Mouse (Mus musculus) embryonic facial prominence, embryonic 11.5 days (tissue): ENCODE results near the gene Dlg2. TPM values are rescaled to one million over a fixed set of nuclear protein-coding genes. Genes with fewer than 3 reads are reported as not detected.

Experiments used
- ATAC-seq: fragments of 200-750 bp; cut with Nextera tagmentation; replicated peaks from 2 replicates; pipeline ENCODE4 v1.8.0; 2017; ENCODE audit warnings: low read depth; ENCODE audit not compliant: insufficient number of reproducible peaks, low FRiP score, low TSS enrichment
- DNase-seq: peaks from one replicate; pipeline ENCODE4 v3.0.0-alpha.2; 2015; ENCODE audit warnings: low spot score
- H3K27ac ChIP-seq: fragments of 300-500 bp; sonication (generic); replicated peaks from 2 replicates; pipeline ENCODE4 v1.5.1; 2014; ENCODE audit warnings: mild to moderate bottlenecking, low read depth, low read length, control low read depth
- H3K27me3 ChIP-seq: fragments of 300-500 bp; sonication (generic); 2 replicates; pipeline ENCODE4 v1.6.1; 2014; ENCODE audit warnings: mild to moderate bottlenecking, low read length, moderate library complexity, mixed read lengths; ENCODE audit not compliant: control insufficient read depth, insufficient read depth
- H3K36me3 ChIP-seq: fragments of 300-500 bp; sonication (generic); replicated peaks from 2 replicates; pipeline ENCODE4 v1.6.1; 2014; ENCODE audit warnings: low read depth, mild to moderate bottlenecking, low read length, moderate library complexity, mixed read lengths; ENCODE audit not compliant: control insufficient read depth, insufficient read depth
- H3K4me1 ChIP-seq: fragments of 300-500 bp; sonication (generic); 2 replicates; pipeline ENCODE4 v1.6.1; 2014; ENCODE audit warnings: low read length, mixed read lengths; ENCODE audit not compliant: control insufficient read depth, insufficient read depth
- H3K4me2 ChIP-seq: fragments of 300-500 bp; sonication (generic); 2 replicates; pipeline ENCODE4 v1.6.1; 2014; ENCODE audit warnings: low read depth, mild to moderate bottlenecking, control low read depth, low read length, moderate library complexity
- H3K4me3 ChIP-seq: fragments of 300-500 bp; sonication (generic); 2 replicates; pipeline ENCODE4 v1.5.1; 2014; ENCODE audit warnings: low read depth, low read length, control low read depth
- H3K9ac ChIP-seq: fragments of 300-500 bp; sonication (generic); replicated peaks from 2 replicates; pipeline ENCODE4 v1.6.1; 2014; ENCODE audit warnings: mild to moderate bottlenecking, control low read depth, low read length
- H3K9me3 ChIP-seq: fragments of 300-500 bp; sonication (generic); replicated peaks from 2 replicates; pipeline ENCODE4 v1.6.1; 2016; ENCODE audit warnings: mild to moderate bottlenecking, low read length, inconsistent platforms, mixed read lengths; ENCODE audit not compliant: control insufficient read depth
- WGBS: fragments of 180-500 bp; shearing (Covaris S2); extraction: QIAGEN DNeasy Blood & Tissue Kit; methylation state at CpG from one replicate; pipeline ENCODE4 v1.1.7; 2014; 5-methylcytosine and 5-hydroxymethylcytosine counted together
- polyA plus RNA-seq: library from polyadenylated mRNA; unstranded; fragments of >200 nt; fragmentation: Nextera tagmentation; extraction: Ambion mirVana; gene quantifications from 2 replicates; pipeline ENCODE4 v1.2.1, GENCODE M21; 2014

The Dlg2 gene
- polyA plus RNA-seq, result 5.3 and 6.6 TPM in 2 replicates

- DNase-seq (peak; percentile 38), ATAC-seq (peak; percentile 42)
- Histone ChIP-seq H3K27me3 (peaks cover 2% of the 10 kb centered on the region; the same call in 1 of the 2 replicates), H3K27ac (no peak within 1 kb of the TSS; the same call in 1 of the 2 replicates), H3K4me3 (peak within 1 kb of the TSS; percentile 65), H3K9me3 (no peaks in the 10 kb centered on the region), H3K36me3 (no peaks in the 10 kb centered on the region), H3K4me1 (no peaks in the 10 kb centered on the region), H3K9ac (peak within 1 kb of the TSS; percentile 72), H3K4me2 (peak within 1 kb of the TSS; percentile 88)
- WGBS, result under 1% methylated on average over 32 of the region's 32 CpGs
These were observed at the start of gene Dlg2 for GRCm38 (mm10) chr7:90476313-90477245. Gene Dlg2 (plus strand): TSS chr7:90476672.

- peak overlapping the region; percentile 54 for H3K4me2 ChIP-seq
- WGBS, result 72% methylated on average over 9 of the region's 9 CpGs
- H3K9ac ChIP-seq, result peak overlapping the region; percentile 56
- no peaks in the 10 kb centered on the region for H3K27me3 ChIP-seq
- no peak overlapping the region for H3K4me3 ChIP-seq
- H3K27ac ChIP-seq, result no peak overlapping the region
- ATAC-seq, result no peak
- no peaks in the 10 kb centered on the region for H3K4me1 ChIP-seq
- H3K9me3 ChIP-seq, result no peaks in the 10 kb centered on the region
- H3K36me3 ChIP-seq, result no peaks in the 10 kb centered on the region
- no peak for DNase-seq
These were observed 49.5 kb upstream of the Dlg2 start for GRCm38 (mm10) chr7:90427006-90427405.

- Histone ChIP-seq H3K4me2 (no peak overlapping the region), H3K27ac (no peak overlapping the region), H3K27me3 (no peaks in the 10 kb centered on the region), H3K9ac (no peak overlapping the region), H3K36me3 (no peaks in the 10 kb centered on the region), H3K4me1 (no peaks in the 10 kb centered on the region), H3K9me3 (no peaks in the 10 kb centered on the region), H3K4me3 (no peak overlapping the region)
- ATAC-seq (no peak), DNase-seq (no peak)
These were observed 44.3 kb upstream of the Dlg2 start for GRCm38 (mm10) chr7:90432221-90432620.

GRCm38 (mm10) chr7:90440044-90440443 is 36.4 kb upstream of the Dlg2 start:
- Histone ChIP-seq H3K4me3 (no peak overlapping the region), H3K27me3 (no peaks in the 10 kb centered on the region), H3K4me2 (no peak overlapping the region), H3K27ac (no peak overlapping the region), H3K36me3 (no peaks in the 10 kb centered on the region), H3K9me3 (no peaks in the 10 kb centered on the region), H3K9ac (no peak overlapping the region), H3K4me1 (no peaks in the 10 kb centered on the region)
- WGBS, result 92% methylated on average over 4 of the region's 4 CpGs
- ATAC-seq (no peak), DNase-seq (no peak)

- Histone ChIP-seq H3K4me1 (no peaks in the 10 kb centered on the region), H3K9me3 (no peaks in the 10 kb centered on the region), H3K4me3 (peak overlapping the region; percentile 97), H3K4me2 (peak overlapping the region; percentile 46), H3K27me3 (no peaks in the 10 kb centered on the region), H3K36me3 (no peaks in the 10 kb centered on the region), H3K27ac (no peak overlapping the region), H3K9ac (peak overlapping the region; percentile 99)
- DNase-seq (peak; percentile 18), ATAC-seq (no peak)
- WGBS, result 15% methylated on average over 4 of the region's 4 CpGs
These were observed 34.4 kb upstream of the Dlg2 start for GRCm38 (mm10) chr7:90442070-90442469.

- Histone ChIP-seq H3K4me3 (peak within 1 kb of the TSS; percentile 97), H3K4me1 (no peaks in the 10 kb centered on the region), H3K9ac (peak within 1 kb of the TSS; percentile 99), H3K27me3 (no peaks in the 10 kb centered on the region), H3K4me2 (peak within 1 kb of the TSS; percentile 61), H3K9me3 (no peaks in the 10 kb centered on the region), H3K36me3 (no peaks in the 10 kb centered on the region), H3K27ac (peak within 1 kb of the TSS; percentile 97)
- 1% methylated on average over 51 of the region's 54 CpGs for WGBS
- ATAC-seq (peak; percentile 95), DNase-seq (peak; percentile 99)
These were observed 33.9 kb upstream of the Dlg2 start, which contains the start of gene Crebzf for GRCm38 (mm10) chr7:90442518-90443080. Gene Crebzf (plus strand): TSS chr7:90442729.

- no peaks in the 10 kb centered on the region for H3K4me1 ChIP-seq
- H3K27me3 ChIP-seq, result no peaks in the 10 kb centered on the region
- peak overlapping the region; percentile 97 for H3K27ac ChIP-seq
- peak overlapping the region; percentile 99 for H3K9ac ChIP-seq
- no peaks in the 10 kb centered on the region for H3K36me3 ChIP-seq
- peak overlapping the region; percentile 97 for H3K4me3 ChIP-seq
- under 1% methylated on average over 110 of the region's 123 CpGs for WGBS
- peak overlapping the region; percentile 61 for H3K4me2 ChIP-seq
- H3K9me3 ChIP-seq, result no peaks in the 10 kb centered on the region
- DNase-seq (peak; percentile 74), ATAC-seq (peak; percentile 80)
These were observed 33.1 kb upstream of the Dlg2 start for GRCm38 (mm10) chr7:90443101-90444091.
